Mouse (Mus musculus) brown adipose tissue, adult 24 weeks (tissue): ENCODE data around the gene C1galt1. TPM values are rescaled to one million over a fixed set of nuclear protein-coding genes. Genes with fewer than 3 reads are reported as not detected.

ENCODE experiments used
- H3K27ac ChIP-seq: fragments of 200-500 bp; replicated peaks from 2 replicates; pipeline ENCODE4 v1.5.1; 2012; ENCODE audit warnings: low read depth, mild to moderate bottlenecking, low read length
- H3K4me1 ChIP-seq: fragments of 200-500 bp; 2 replicates; pipeline ENCODE4 v1.6.1; 2012; ENCODE audit warnings: low read length, mixed read lengths; ENCODE audit not compliant: control insufficient read depth, insufficient read depth, insufficient read length
- H3K4me3 ChIP-seq: fragments of 200-500 bp; 2 replicates; pipeline ENCODE4 v1.5.1; 2012; ENCODE audit warnings: low read depth, mild to moderate bottlenecking, low read length, moderate library complexity; ENCODE audit not compliant: insufficient read depth
- polyA plus RNA-seq: library from polyadenylated mRNA; stranded (reverse); fragments of >200 nt; gene quantifications from 2 replicates; pipeline ENCODE4 v1.2.4, GENCODE M21; 2012; ENCODE audit not compliant: missing spikeins, insufficient read depth, insufficient read length

Gene C1galt1
- polyA plus RNA-seq = 12.7 and 13.4 TPM in 2 replicates

GRCm38 (mm10) chr6:7844802-7845679, at the start of gene C1galt1:
C1galt1 (plus strand) TSS chr6:7844842.
- Histone ChIP-seq H3K4me1 (peaks cover 19% of the 10 kb centered on the region), H3K27ac (peak within 1 kb of the TSS; percentile 82), H3K4me3 (peak within 1 kb of the TSS; percentile 98)

- Histone ChIP-seq H3K27ac (no peak overlapping the region), H3K4me3 (no peak overlapping the region), H3K4me1 (no peaks in the 10 kb centered on the region)
Observed at GRCm38 (mm10) chr6:7799969-7800368, 44.7 kb upstream of the C1galt1 start.

GRCm38 (mm10) chr6:7803765-7804542, 40.7 kb upstream of the C1galt1 start:
- H3K4me1 ChIP-seq = no peaks in the 10 kb centered on the region
- H3K27ac ChIP-seq = no peak overlapping the region
- no peak overlapping the region for H3K4me3 ChIP-seq

DNA sequence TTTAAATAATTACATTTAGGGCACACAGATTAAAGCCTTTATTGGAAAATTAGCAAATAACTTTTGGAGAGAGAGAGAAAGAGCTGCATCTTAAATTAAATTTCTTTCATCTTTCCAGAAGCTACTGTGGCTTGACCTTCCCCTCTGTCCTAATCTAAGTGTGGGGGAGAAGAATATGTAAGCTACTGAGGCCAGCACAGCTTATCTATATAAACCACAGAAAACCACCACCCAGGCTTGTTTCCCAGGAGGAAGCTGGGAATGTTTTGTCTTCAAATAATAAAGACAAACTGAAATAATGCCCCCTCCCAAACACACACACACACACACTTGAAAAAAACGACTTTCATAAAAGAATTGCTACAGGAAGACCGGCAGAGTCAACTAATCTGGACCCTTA, 30.5 kb upstream of the C1galt1 start:
- Histone ChIP-seq H3K4me1 (no peaks in the 10 kb centered on the region), H3K27ac (no peak overlapping the region), H3K4me3 (no peak overlapping the region)

DNA sequence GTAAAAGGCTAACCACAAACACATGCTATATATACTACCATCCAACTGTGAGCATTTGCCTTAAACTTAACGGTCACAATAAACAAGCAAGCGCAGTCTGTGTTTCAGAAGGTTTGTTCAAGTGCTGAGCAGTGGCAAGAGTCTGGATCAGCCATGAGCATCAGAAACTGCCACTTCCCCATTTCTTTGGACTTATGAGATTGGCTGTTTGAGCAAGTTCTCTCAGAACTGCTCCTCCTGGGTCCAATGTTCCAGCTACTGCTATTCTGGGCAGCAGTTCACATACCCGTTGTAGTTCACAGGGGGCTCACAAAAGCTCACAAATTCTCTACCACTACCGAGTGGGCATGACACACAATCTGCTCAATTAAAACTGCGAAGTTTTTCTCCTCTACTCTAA, 28.4 kb upstream of the C1galt1 start:
- Histone ChIP-seq H3K4me3 (no peak overlapping the region), H3K27ac (no peak overlapping the region), H3K4me1 (no peaks in the 10 kb centered on the region)

DNA sequence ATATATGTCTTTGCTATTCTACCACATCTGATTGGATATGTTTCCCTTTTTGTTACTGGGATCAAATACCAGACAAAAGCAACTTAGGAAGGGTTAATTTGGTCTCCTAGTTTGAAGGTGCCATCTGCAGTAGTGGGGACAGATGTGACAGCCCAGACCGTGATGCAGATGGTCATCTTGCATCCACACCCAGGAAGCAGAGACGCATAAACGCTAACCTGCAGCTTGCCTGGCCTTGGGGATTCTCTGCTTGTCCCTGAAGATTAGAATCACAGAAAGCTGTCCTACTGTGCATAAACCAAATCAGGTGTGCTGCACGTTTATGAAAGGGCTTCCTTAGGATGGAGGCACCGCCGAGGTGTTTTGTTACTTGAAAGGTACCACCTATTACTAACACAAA, 22.0 kb upstream of the C1galt1 start:
- Histone ChIP-seq H3K27ac (no peak overlapping the region), H3K4me3 (no peak overlapping the region), H3K4me1 (no peaks in the 10 kb centered on the region)

DNA sequence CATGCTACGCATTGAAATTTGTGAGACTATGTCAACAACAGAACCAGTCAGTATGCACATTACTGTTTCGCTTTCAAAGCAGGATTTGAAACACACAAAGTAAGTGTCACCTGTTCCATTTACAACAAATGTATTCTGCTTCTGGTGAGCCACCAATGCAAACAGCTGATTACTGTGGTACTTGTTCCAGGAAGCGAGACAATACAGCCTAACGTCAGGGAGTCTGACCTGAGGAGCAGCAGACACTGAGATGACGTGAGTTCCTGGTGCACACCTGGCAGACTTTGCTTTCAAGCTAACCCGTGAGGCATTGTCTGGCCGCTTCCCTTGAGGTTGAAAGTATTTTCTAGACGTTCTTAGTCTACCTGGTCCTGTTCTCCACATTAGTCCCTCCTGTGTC, 13.8 kb upstream of the C1galt1 start:
- Histone ChIP-seq H3K27ac (no peak overlapping the region), H3K4me3 (no peak overlapping the region), H3K4me1 (no peaks in the 10 kb centered on the region)

DNA sequence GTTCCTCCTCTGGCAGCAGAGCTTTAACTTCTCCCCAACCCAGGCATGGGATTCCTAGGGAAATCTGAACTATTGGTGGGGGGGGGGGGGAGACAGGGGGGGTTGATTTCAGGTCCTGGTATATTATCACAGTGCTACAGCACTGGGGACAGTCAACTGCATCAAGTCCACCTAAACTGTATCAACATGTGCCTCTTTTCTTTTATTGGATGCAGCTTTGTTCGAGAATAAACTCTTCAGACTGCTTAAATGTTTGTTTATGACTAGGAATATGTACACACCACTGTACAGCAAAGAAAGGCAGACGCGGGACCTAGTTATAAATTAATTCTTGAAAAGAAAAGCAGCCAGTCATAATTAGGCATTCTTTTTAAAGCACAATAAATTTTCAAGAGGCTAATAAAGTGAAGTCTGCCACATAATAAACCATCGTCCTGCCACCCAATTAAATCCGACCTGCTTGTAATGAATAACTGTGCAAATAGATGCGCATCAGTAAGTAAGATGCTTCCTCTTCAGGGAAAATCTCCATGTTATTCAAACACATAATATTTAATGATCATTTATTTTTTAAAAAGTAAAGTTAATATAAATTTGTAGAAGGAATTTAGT, 12.0 kb upstream of the C1galt1 start:
- Histone ChIP-seq H3K4me3 (no peak overlapping the region), H3K4me1 (no peaks in the 10 kb centered on the region), H3K27ac (no peak overlapping the region)

DNA sequence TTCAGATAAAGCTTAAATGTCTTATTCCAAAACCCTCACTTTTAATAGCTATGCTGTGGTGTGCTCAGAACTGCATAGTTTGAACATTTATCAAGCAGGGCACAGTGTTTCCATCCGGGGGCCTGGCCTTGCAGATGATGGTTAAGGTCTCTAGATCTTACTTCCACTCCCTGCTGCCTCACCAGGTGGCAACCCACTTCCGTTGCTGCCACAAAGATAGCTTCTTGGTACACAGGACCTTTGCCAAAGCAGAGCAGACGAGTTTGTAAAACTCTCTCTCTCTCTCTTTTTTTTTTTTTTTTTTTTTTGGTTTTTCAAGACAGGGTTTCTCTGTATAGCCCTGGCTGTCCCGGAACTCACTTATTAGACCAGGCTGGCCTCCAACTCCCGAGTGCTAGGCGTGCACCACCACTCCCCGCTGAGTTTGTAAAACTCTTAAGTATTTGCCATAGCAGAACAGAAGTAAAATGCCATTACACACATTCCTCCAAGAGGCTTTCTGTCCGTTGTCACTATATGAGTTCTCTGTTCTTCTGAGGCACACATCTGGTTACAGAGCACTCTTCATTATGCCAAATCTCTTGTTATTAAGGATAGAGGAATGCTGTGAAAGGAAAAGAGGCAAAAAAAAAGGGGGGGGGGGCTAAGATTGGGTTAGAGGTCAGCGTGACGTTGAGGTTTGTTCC, 773 bp upstream of the C1galt1 start:
- Histone ChIP-seq H3K27ac (0 out of 2 replicates have a peak overlapping the region, but pooled peaks have one; percentile 31), H3K4me1 (peaks cover 18% of the 10 kb centered on the region), H3K4me3 (peak overlapping the region; percentile 98)

- H3K4me1 ChIP-seq = peaks cover 19% of the 10 kb centered on the region
- 0 out of 2 replicates have a peak overlapping the region, but pooled peaks have one; percentile 31 for H3K27ac ChIP-seq
- H3K4me3 ChIP-seq = peak overlapping the region; percentile 98
Observed at GRCm38 (mm10) chr6:7844412-7844801, 235 bp upstream of the C1galt1 start.

DNA sequence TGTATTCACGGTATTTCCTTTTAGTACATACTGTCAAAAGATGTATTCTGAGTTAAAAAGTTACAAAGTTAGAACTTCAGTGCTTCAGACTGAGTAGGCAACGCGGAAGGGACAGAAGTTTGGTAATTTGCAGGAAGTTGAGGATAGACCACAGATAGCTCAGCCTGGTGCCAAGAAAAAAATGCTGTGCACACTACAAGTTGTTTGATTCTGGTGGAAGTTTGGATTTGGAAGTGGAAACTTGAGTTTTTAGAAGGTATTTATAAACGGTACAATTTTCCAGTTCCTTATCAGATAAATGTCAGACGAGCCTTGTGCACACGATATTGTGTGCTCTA, 1.0 kb downstream of the C1galt1 start:
- H3K27ac ChIP-seq = no peak overlapping the region
- H3K4me3 ChIP-seq = peak overlapping the region; percentile 48

DNA sequence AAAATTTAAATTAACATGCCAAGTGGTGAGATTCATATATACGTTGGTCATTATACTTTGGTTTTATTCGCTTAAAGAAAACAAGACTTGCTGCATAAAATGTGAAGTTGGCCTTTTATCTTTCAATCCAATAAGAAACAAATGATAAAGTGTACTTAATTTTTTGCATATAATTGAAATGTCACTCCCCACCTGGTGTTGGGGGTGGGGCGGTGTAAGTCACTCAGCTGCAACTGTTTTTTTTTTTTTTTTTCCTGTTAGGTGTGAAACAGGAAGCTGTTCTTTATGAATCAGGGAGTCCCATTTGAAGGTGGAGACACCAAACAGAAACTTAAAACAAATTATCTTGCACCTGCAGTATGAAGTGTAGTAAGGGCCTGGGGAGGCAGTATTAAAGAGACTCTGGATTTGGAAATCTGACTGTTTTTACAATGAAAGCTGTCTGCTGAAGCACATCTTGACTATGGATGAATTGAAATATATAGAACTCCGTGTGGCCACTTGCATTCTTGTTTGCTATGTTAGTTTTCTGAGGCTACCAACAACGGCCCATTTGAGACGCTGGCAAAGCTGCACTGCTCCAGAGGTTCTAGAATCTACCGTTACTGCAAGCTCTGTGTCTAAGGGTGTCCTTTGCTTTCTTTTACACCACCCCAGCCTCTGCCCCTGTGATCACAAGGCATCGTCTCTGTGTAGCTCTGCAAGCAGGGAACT, 2.2 kb downstream of the C1galt1 start:
- Histone ChIP-seq H3K4me3 (0 out of 2 replicates have a peak overlapping the region, but pooled peaks have one; percentile 7), H3K27ac (no peak overlapping the region), H3K4me1 (peaks cover 19% of the 10 kb centered on the region)

More for the DNA sequence above, 1.0 kb downstream of the C1galt1 start:
- peaks cover 19% of the 10 kb centered on the region for H3K4me1 ChIP-seq

GRCm38 (mm10) chr6:7847890-7848508, 3.4 kb downstream of the C1galt1 start:
- peaks cover 19% of the 10 kb centered on the region for H3K4me1 ChIP-seq
- H3K27ac ChIP-seq = peak overlapping the region; percentile 10; the same call in 1 of the 2 replicates
- no peak overlapping the region for H3K4me3 ChIP-seq

- Histone ChIP-seq H3K4me3 (no peak overlapping the region), H3K4me1 (peaks cover 20% of the 10 kb centered on the region), H3K27ac (no peak overlapping the region)
Observed at GRCm38 (mm10) chr6:7848714-7849113, 4.1 kb downstream of the C1galt1 start.
